Mouse (Mus musculus) c-Kit-positive CD71-positive TER-119-negative erythroid progenitor cells, embryonic 14.5 days (primary cell): Measurements from ENCODE around the gene Lrrc32.

Source experiments
- DNase-seq: peaks from one replicate; pipeline ENCODE4 v3.0.0-alpha.2; 2013; ENCODE audit warnings: low read depth

The Lrrc32 gene

GRCm38 (mm10) chr7:98544556-98544955 is 55.5 kb downstream of the Lrrc32 start:
- no peak for DNase-seq

GRCm38 (mm10) chr7:98548839-98549238 is 59.8 kb downstream of the Lrrc32 start:
- no peak for DNase-seq

DNA sequence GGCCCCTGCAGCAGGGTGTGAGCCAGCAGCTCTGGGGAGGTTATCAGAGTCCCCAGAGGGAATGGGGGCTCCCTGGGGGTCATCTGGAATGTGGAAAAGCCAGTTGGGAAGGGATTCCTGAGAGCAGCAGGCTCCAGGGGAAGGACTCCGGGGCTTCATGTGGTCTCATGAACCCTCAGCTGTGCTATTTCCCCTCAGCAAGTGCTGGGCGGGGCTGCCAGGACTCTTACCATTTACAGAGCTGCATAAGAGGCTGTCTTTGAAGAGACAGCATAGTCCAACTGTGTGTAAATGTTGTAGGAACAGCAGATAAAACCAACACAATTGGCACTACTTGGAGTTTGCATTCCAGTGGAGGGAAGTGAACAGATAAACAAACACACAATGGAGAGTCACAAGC is 61.5 kb downstream of the Lrrc32 start:
- no peak for DNase-seq

GRCm38 (mm10) chr7:98551041-98551440 is 62.0 kb downstream of the Lrrc32 start:
- no peak for DNase-seq
